Mouse (Mus musculus): ENCODE measurements at regions not wholly inside any gene's neighbourhood (a gene's known extent, or its start where the extent isn't known, plus 50 kb on each side); places are given as distances from the start of the nearest gene placed in this dataset.

GRCm38 (mm10) chr19:14871178-14871867 is 273.5 kb upstream of the Tle4 start:
- WGBS (ENCODE audit: insufficient replicate concordance): 15% methylated on average over 7 of the region's 7 CpGs

GRCm38 (mm10) chr19:14862654-14863468 is 265.0 kb upstream of the Tle4 start:
- Histone ChIP-seq H3K4me2 (ENCODE audit: low read depth, low read length) (no peak overlapping the region), H3K9ac (ENCODE audit: low read depth, low read length) (no peak overlapping the region), H3K27me3 (ENCODE audit: control insufficient read depth, insufficient read depth, low read depth, low read length) (no peaks in the 10 kb centered on the region), H3K4me1 (ENCODE audit: control insufficient read depth, low read depth, low read length) (no peaks in the 10 kb centered on the region), H3K4me3 (ENCODE audit: low read depth, low read length) (no peak overlapping the region), H3K36me3 (ENCODE audit: control insufficient read depth, insufficient read depth) (no peaks in the 10 kb centered on the region), H3K9me3 (replicated peaks; ENCODE audit: control insufficient read depth, low read length) (no peaks in the 10 kb centered on the region), H3K27ac (ENCODE audit: low read length) (no peak overlapping the region)
- 37% methylated on average over 13 of the region's 13 CpGs for WGBS (ENCODE audit: insufficient replicate concordance)
- no peak for ATAC-seq (ENCODE audit: low read depth)

More at GRCm38 (mm10) chr19:14871178-14871867, 273.5 kb upstream of the Tle4 start:
- no peak for ATAC-seq (ENCODE audit: low read depth)
- no peaks in the 10 kb centered on the region for H3K27me3 ChIP-seq (ENCODE audit: control insufficient read depth, insufficient read depth, low read depth, low read length)
- no peaks in the 10 kb centered on the region for H3K9me3 ChIP-seq (replicated peaks; ENCODE audit: control insufficient read depth, low read length)
- H3K9ac ChIP-seq (ENCODE audit: low read depth, low read length): no peak overlapping the region
- no peak overlapping the region for H3K27ac ChIP-seq (ENCODE audit: low read length)
- no peak overlapping the region for H3K4me2 ChIP-seq (ENCODE audit: low read depth, low read length)
- H3K4me3 ChIP-seq (ENCODE audit: low read depth, low read length): no peak overlapping the region
- H3K4me1 ChIP-seq (ENCODE audit: control insufficient read depth, low read depth, low read length): no peaks in the 10 kb centered on the region
- no peaks in the 10 kb centered on the region for H3K36me3 ChIP-seq (ENCODE audit: control insufficient read depth, insufficient read depth)

- WGBS (ENCODE audit: insufficient replicate concordance): 55% methylated on average over 2 of the region's 2 CpGs
- no peak for ATAC-seq (ENCODE audit: low read depth)
- no peaks in the 10 kb centered on the region for H3K4me1 ChIP-seq (ENCODE audit: control insufficient read depth, low read depth, low read length)
Observed at GRCm38 (mm10) chr19:14855036-14855435, 257.2 kb upstream of the Tle4 start.

GRCm38 (mm10) chr19:14853416-14853815 is 255.6 kb upstream of the Tle4 start:
- no peak overlapping the region for H3K4me3 ChIP-seq (ENCODE audit: low read depth, low read length)
- WGBS (ENCODE audit: insufficient replicate concordance): 67% methylated on average over 4 of the region's 4 CpGs
- H3K4me1 ChIP-seq (ENCODE audit: control insufficient read depth, low read depth, low read length): no peaks in the 10 kb centered on the region
- H3K36me3 ChIP-seq (ENCODE audit: control insufficient read depth, insufficient read depth): no peaks in the 10 kb centered on the region
- H3K9ac ChIP-seq (ENCODE audit: low read depth, low read length): no peak overlapping the region
- no peaks in the 10 kb centered on the region for H3K27me3 ChIP-seq (ENCODE audit: control insufficient read depth, insufficient read depth, low read depth, low read length)
- ATAC-seq (ENCODE audit: low read depth): no peak
- no peaks in the 10 kb centered on the region for H3K9me3 ChIP-seq (replicated peaks; ENCODE audit: control insufficient read depth, low read length)
- H3K4me2 ChIP-seq (ENCODE audit: low read depth, low read length): no peak overlapping the region
- H3K27ac ChIP-seq (ENCODE audit: low read length): no peak overlapping the region

More at GRCm38 (mm10) chr19:14855036-14855435, 257.2 kb upstream of the Tle4 start:
- no peaks in the 10 kb centered on the region for H3K27me3 ChIP-seq (ENCODE audit: control insufficient read depth, insufficient read depth, low read depth, low read length)
- H3K36me3 ChIP-seq (ENCODE audit: control insufficient read depth, insufficient read depth): no peaks in the 10 kb centered on the region
- H3K4me2 ChIP-seq (ENCODE audit: low read depth, low read length): no peak overlapping the region
- H3K9ac ChIP-seq (ENCODE audit: low read depth, low read length): no peak overlapping the region
- H3K4me3 ChIP-seq (ENCODE audit: low read depth, low read length): no peak overlapping the region
- H3K9me3 ChIP-seq (replicated peaks; ENCODE audit: control insufficient read depth, low read length): no peaks in the 10 kb centered on the region
- no peak overlapping the region for H3K27ac ChIP-seq (ENCODE audit: low read length)

- Histone ChIP-seq H3K4me2 (ENCODE audit: low read depth, low read length) (no peak overlapping the region), H3K9me3 (replicated peaks; ENCODE audit: control insufficient read depth, low read length) (no peaks in the 10 kb centered on the region), H3K9ac (ENCODE audit: low read depth, low read length) (no peak overlapping the region), H3K36me3 (ENCODE audit: control insufficient read depth, insufficient read depth) (no peaks in the 10 kb centered on the region), H3K27me3 (ENCODE audit: control insufficient read depth, insufficient read depth, low read depth, low read length) (no peaks in the 10 kb centered on the region), H3K27ac (ENCODE audit: low read length) (no peak overlapping the region), H3K4me3 (ENCODE audit: low read depth, low read length) (no peak overlapping the region), H3K4me1 (ENCODE audit: control insufficient read depth, low read depth, low read length) (no peaks in the 10 kb centered on the region)
- 49% methylated on average over 1 of the region's 1 CpGs for WGBS (ENCODE audit: insufficient replicate concordance)
- ATAC-seq (ENCODE audit: low read depth): no peak
Observed at GRCm38 (mm10) chr19:14849561-14849960, 251.7 kb upstream of the Tle4 start.

GRCm38 (mm10) chr19:14847120-14847519 is 249.3 kb upstream of the Tle4 start:
- no peaks in the 10 kb centered on the region for H3K4me1 ChIP-seq (ENCODE audit: control insufficient read depth, low read depth, low read length)
- no peak overlapping the region for H3K4me3 ChIP-seq (ENCODE audit: low read depth, low read length)
- 50% methylated on average over 4 of the region's 4 CpGs for WGBS (ENCODE audit: insufficient replicate concordance)
- H3K27ac ChIP-seq (ENCODE audit: low read length): no peak overlapping the region
- no peak overlapping the region for H3K9ac ChIP-seq (ENCODE audit: low read depth, low read length)
- no peak overlapping the region for H3K4me2 ChIP-seq (ENCODE audit: low read depth, low read length)
- H3K27me3 ChIP-seq (ENCODE audit: control insufficient read depth, insufficient read depth, low read depth, low read length): no peaks in the 10 kb centered on the region
- H3K9me3 ChIP-seq (replicated peaks; ENCODE audit: control insufficient read depth, low read length): no peaks in the 10 kb centered on the region
- ATAC-seq (ENCODE audit: low read depth): no peak
- H3K36me3 ChIP-seq (ENCODE audit: control insufficient read depth, insufficient read depth): no peaks in the 10 kb centered on the region

GRCm38 (mm10) chr19:14835629-14836028 is 237.8 kb upstream of the Tle4 start:
- H3K36me3 ChIP-seq (ENCODE audit: control insufficient read depth, insufficient read depth): no peaks in the 10 kb centered on the region
- H3K27ac ChIP-seq (ENCODE audit: low read length): no peak overlapping the region
- no peak overlapping the region for H3K9ac ChIP-seq (ENCODE audit: low read depth, low read length)
- H3K27me3 ChIP-seq (ENCODE audit: control insufficient read depth, insufficient read depth, low read depth, low read length): no peaks in the 10 kb centered on the region
- H3K9me3 ChIP-seq (replicated peaks; ENCODE audit: control insufficient read depth, low read length): no peaks in the 10 kb centered on the region
- WGBS (ENCODE audit: insufficient replicate concordance): 61% methylated on average over 8 of the region's 8 CpGs
- no peak overlapping the region for H3K4me3 ChIP-seq (ENCODE audit: low read depth, low read length)
- no peaks in the 10 kb centered on the region for H3K4me1 ChIP-seq (ENCODE audit: control insufficient read depth, low read depth, low read length)
- no peak overlapping the region for H3K4me2 ChIP-seq (ENCODE audit: low read depth, low read length)
- no peak for ATAC-seq (ENCODE audit: low read depth)

DNA sequence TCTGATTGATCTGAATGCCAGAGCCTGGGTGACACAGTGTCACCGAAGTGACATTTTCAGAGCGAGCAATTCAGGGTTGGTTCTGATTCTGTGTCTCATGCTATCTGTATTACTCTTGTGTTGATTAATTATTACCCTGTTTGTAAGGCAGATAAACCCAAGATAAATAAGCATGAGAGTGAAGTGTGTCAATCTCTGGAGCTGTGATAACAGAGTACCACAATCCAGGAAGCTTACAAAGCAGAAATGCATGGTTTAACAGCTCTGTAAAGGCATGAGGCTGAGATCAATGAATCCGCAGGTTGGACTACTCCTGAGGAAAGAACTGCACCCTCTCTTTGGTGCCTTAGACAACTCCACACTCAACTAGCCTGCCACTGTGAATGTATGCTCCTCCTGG is 218.5 kb upstream of the Tle4 start:
- Histone ChIP-seq H3K9me3 (replicated peaks; ENCODE audit: control insufficient read depth, low read length) (no peaks in the 10 kb centered on the region), H3K9ac (ENCODE audit: low read depth, low read length) (no peak overlapping the region), H3K4me2 (ENCODE audit: low read depth, low read length) (no peak overlapping the region), H3K27ac (ENCODE audit: low read length) (no peak overlapping the region), H3K36me3 (ENCODE audit: control insufficient read depth, insufficient read depth) (no peaks in the 10 kb centered on the region), H3K4me3 (ENCODE audit: low read depth, low read length) (no peak overlapping the region), H3K4me1 (ENCODE audit: control insufficient read depth, low read depth, low read length) (no peaks in the 10 kb centered on the region), H3K27me3 (ENCODE audit: control insufficient read depth, insufficient read depth, low read depth, low read length) (no peaks in the 10 kb centered on the region)
- WGBS (ENCODE audit: insufficient replicate concordance): 58% methylated on average over 3 of the region's 3 CpGs
- ATAC-seq (ENCODE audit: low read depth): no peak

GRCm38 (mm10) chr19:14806787-14807186 is 208.9 kb upstream of the Tle4 start:
- no peak for ATAC-seq (ENCODE audit: low read depth)
- H3K27ac ChIP-seq (ENCODE audit: low read length): no peak overlapping the region
- no peak overlapping the region for H3K4me3 ChIP-seq (ENCODE audit: low read depth, low read length)
- WGBS (ENCODE audit: insufficient replicate concordance): 45% methylated on average over 6 of the region's 6 CpGs
- no peaks in the 10 kb centered on the region; the same call in 1 of the 2 replicates for H3K27me3 ChIP-seq (ENCODE audit: control insufficient read depth, insufficient read depth, low read depth, low read length)
- no peaks in the 10 kb centered on the region for H3K4me1 ChIP-seq (ENCODE audit: control insufficient read depth, low read depth, low read length)
- H3K9me3 ChIP-seq (replicated peaks; ENCODE audit: control insufficient read depth, low read length): no peaks in the 10 kb centered on the region
- no peak overlapping the region for H3K4me2 ChIP-seq (ENCODE audit: low read depth, low read length)
- H3K9ac ChIP-seq (ENCODE audit: low read depth, low read length): no peak overlapping the region
- no peaks in the 10 kb centered on the region for H3K36me3 ChIP-seq (ENCODE audit: control insufficient read depth, insufficient read depth)

Measured in liver, embryonic 16.5 days (tissue).